Mouse (Mus musculus): Measurements from ENCODE around the gene Ska2.

The Ska2 gene

GRCm38 (mm10) chr11:87108755-87109518, at the start of gene Ska2:
Gene Ska2, plus strand, starts transcription at chr11:87109234.
- DNase-seq = peak; percentile 100

DNA sequence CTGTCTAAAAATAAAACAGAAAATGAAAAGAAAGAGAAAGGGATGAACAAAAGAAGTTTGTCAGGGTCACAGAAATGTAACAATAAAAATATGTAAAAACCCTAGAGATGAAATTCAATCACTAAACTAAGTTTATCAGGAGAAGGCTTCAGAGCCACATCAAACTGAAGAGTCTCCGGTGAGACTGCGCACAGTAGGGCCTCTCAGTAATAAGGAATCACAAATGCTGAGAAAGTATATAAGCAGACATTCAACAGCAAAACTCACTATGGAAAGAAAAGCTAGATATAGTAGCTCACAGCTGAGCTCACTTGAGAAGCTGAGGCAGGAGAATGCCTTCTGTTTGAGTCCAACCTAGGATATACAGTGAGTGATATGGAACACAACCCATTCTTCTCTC, 48.6 kb upstream of the Ska2 start:
- DNase-seq = no peak

DNA sequence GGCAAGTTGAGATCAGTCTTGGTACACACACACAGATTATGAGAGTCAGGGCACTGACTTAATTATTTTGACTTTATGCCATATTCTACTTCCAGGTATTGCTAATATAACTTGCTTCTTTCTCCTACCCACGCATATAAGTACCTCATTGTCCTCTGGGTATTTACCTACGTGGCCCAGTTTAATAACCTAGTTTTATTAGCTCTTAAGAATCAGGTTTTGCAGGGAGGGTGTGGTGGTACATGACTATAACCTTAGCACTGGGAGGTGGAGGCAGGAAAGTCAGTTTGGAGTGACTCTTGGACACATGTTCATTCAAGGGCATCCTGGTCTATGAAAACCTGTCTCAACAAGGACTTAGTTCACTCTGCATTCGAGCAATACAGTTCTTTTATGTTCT, 46.9 kb upstream of the Ska2 start:
- no peak for DNase-seq

GRCm38 (mm10) chr11:87073343-87073865, 35.6 kb upstream of the Ska2 start:
- peak; percentile 43 for DNase-seq

DNA sequence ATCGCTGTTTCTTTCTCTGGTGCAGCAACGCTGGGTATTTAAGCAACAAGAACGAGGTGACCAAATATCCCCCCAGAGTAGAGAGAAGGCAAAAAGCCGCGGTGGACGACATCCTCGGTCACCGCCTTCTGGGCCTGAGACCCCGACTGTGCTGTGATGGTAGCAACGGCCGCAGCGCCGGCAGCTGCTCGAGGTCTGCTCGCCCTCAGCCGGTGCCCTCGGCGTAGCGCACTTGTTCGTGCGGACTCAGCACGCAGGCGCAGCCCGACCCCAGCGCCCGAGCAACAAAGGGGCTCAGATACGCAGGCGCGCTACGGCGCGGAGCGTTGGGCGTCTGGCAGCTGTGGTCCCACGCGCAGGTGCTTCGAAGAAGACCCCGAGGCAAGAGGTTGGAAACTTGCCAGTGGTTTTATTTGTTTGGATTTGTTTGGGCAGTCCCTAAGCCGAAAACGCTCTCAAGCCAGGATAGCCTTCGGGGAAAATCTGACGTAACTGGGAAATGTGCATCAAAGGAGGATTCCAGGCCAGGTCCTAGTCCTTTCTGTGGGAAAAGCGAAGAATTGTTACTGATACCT, 35.1 kb upstream of the Ska2 start, which contains the start of gene Gdpd1:
Gene Gdpd1 (minus strand): TSS at position 197 of the 575 bp plus-strand sequence.
- peak; percentile 64 for DNase-seq

- no peak for DNase-seq
These were observed 25.3 kb upstream of the Ska2 start for GRCm38 (mm10) chr11:87083712-87084111.

GRCm38 (mm10) chr11:87085461-87085860, 23.6 kb upstream of the Ska2 start:
- DNase-seq = no peak

DNA sequence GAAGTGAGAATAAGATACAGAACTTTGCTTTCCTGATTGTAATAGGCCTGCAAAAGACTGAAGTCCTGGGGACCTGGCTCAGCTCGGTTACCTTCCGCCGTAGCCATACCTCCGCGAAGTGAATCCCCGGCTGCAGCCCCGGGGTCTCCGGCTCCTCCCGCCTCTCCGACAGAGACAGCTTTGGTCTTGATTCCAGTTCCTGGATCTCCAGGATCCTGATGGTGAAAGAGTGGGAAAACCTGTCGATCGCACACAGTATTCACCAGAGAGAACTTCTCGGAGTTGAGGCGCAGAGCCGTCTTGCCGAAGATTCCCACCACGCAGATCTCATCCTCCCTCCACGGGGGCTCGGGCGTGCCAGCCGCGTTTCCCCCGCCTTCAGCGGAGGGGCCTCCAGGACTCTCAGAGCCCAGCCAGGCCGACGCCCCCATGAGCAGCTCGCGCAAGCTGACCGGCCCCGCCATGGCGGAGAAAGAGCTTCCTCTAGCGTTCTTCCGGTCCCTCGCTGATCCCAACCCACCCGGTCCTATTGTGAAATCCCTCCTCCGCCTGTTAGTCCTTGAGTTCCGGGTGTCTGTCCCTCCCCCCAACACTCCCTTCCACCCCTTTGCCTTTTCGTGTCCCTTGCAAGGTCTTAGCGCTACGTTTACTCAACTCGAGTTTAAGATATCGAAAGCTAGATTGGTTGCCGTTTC, 22.6 kb upstream of the Ska2 start, which contains the start of gene Smg8:
Gene Smg8 (minus strand): TSS at position 485 of the 695 bp plus-strand sequence.
- DNase-seq = peak; percentile 69

- no peak for DNase-seq
These were observed 21.9 kb upstream of the Ska2 start for GRCm38 (mm10) chr11:87087142-87087541.

DNA sequence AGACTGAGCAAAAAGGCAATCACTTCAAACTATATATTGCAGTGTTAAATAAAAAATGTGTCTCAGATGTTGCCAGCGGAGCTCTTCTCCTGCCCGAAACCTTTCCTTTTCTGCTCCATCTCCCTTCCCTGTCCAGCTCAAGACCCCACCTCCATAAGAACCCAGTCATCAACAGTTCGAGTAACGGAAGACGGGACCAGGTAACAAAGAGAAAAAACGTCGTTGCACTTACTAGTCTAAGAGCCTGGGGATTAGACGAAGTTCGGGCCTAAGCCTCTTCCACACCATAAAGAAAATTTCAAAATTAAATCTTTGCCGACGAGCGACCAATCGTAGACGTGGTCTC, 652 bp upstream of the Ska2 start, which contains the start of gene Prr11:
Gene Prr11 (minus strand): TSS at position 300 of the 346 bp plus-strand sequence.
- DNase-seq = no peak

DNA sequence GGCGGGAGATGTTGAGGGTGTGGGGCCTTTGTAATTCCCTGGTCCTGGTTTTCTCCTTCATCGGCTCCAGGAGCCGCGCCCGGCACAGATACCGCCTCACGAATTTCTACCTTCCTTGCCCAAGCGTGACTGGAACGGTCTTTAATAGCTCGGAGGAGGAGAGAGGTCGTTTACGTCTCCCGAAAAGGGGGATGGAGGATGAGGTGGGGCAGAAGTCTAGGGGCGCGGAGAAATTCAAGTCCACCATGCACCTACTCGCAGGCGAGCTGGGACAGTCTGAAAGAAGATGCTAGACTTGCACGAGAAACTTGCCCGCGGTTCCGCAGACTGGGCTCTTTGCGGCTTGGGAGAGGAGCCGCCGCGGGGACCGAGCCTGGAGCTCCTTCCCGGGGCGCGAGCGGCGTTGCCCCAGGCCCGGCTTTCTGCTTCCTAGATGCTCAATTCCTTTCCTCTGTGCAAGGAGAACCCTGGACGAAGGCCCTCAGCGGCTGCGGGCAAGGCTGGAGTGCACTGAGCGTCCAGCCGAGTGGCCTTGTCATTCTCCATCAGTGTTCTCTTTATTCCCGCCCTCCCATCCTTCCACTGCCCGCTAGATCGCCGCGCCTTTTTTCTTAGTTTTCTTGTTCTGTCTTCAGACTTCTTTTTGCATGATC, 611 bp downstream of the Ska2 start:
- no peak for DNase-seq

- DNase-seq = no peak
These were observed 1.3 kb downstream of the Ska2 start for GRCm38 (mm10) chr11:87110172-87110909.

DNA sequence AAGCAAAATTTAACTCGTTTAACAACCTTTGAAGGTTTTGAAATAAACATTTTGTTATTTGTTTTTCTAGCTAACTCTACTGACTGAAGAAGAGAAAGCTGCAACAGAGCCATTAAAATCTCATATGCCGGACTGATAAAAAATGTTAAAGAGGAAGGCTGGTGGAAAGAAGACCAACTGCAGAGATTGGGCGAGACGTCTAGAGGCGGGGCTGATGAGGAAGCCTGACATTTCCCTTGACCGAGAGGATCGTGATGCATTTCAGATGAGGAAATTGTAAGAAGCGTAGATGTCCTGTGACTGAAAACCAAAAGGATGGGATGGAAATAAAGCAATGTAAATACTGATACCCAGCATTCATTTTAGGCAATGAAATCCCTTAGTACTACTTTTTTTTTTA, 12.8 kb downstream of the Ska2 start:
- DNase-seq = no peak

GRCm38 (mm10) chr11:87125562-87125961, 16.5 kb downstream of the Ska2 start:
- DNase-seq = no peak

GRCm38 (mm10) chr11:87126281-87126823, 17.3 kb downstream of the Ska2 start:
- no peak for DNase-seq

DNA sequence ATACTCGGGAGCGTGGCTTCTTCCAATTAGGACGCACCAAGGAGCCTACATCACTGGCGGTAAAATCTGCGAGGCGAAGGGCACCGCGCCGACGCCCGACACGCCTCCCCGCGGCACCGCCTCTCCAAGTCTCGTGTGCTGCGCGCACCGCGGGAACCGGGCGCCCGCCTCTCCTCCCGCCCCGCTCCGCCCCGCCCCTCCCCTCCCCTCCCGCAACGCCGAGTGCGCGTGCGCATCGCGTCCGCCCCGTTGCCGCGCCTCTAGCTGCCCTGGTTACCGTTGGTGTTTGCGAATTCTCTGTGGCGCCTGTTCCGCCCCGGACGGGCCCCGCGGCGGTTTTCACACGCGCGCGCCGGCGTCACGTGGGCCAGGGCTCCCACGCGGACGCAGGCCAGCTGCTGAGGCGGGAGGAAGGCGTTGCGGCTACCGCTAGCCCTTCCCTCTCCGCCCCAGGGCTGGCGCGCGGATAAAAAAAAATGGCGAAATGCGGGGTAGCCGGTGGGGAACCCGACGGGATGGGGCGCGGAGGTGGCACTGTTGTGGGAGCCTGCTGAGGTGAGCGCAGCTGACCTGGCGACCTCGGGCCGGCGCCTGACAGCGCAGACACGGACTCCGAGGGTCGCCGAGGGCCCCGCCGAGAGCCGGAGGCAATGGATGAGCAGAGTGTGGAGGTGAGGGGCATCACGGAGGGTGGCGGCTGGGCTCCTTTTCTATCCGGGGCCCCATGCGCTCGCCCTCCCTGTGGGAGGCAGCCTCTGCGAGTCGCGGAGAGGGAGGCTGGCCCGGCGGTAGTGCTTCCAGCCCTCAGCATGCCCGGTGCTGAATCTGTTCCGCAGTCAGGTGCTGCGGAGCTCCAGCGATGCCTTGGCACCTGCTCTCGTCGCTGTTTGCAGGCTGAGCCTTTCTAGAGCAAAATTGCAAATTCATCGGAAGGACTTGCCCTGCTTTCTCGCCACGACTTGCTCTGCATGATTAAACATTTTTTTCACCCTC, 18.1 kb downstream of the Ska2 start, which contains the start of gene Trim37:
Gene Trim37 (plus strand): TSS at position 254 of the 993 bp plus-strand sequence.
- peak; percentile 88 for DNase-seq

GRCm38 (mm10) chr11:87136233-87136632, 27.2 kb downstream of the Ska2 start:
- DNase-seq = no peak

- no peak for DNase-seq
These were observed 49.0 kb downstream of the Ska2 start for GRCm38 (mm10) chr11:87158012-87158411.

- DNase-seq = no peak
These were observed 53.7 kb downstream of the Ska2 start for GRCm38 (mm10) chr11:87162687-87163086.

- DNase-seq = no peak
These were observed 54.7 kb downstream of the Ska2 start for GRCm38 (mm10) chr11:87163751-87164150.

DNA sequence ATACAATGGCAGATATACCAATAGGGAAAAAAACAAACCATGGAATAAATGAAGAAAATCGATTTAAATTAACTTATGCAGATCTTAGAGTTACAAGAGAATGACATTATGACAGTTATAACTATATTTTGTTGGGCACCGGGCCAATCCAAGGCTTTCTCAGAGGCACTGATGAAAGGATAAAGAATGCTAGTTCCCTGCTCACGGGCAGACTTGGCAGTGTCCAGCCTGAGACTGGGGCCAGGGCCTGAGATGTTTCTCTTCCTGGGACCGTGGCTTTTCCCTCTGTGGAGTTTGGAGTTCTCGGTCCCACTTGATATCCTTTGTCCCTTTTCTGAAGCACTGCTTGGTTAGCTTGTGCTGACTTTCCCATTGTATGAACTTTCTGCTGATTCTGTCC, 64.6 kb downstream of the Ska2 start:
- no peak for DNase-seq

All from kidney, adult 11 months (tissue).